Mouse (Mus musculus): Measurements from ENCODE around the gene Gemin6. TPM values are rescaled to one million over a fixed set of nuclear protein-coding genes. Genes with fewer than 3 reads are reported as not detected.

The Gemin6 gene
- 6.1 TPM for polyA plus RNA-seq (2014; fragmentation: Illumina TruSeq; extraction: RNeasy Lipid Tissue Mini Kit (QIAGEN cat#74804); ENCODE audit: insufficient read depth, low read depth, low replicate concordance)

DNA sequence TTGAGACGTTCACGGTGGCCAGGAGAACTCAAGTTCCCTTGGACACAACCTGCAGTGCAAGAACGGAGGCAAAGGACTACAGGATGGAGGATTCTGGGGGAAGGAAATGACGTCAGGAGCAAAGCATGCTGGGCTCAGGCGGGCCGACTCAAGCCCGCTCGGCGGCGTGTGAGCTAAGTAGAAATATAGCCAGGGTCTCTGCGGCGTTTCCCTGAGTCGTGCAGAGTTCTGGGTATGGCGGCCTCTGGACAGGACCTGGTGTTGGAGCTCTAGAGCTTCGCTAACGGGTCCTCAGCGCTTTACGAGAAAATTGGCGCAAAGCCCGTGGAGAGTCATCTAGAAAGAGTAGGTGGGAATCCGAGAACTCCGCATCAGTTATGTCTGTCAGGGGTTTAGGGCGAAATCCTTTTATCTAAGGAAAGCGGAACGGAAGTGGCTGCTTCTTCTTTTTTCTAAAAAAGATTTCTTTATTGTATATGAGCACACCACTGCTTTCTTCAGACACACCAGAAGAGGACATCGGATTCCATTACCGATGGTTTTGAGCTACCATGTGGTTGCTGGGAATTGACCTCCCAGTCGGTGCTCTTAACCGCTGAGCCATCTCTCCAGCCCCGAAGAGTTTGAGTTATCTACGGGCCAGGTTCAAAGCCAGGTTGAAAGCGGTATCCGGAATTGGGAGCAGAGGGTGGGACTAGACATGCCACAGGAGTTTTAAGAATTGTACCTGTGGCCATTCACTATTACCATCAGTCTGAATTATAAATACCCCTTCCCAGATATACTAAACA is at the start of gene Gemin6:
Gene Gemin6, plus strand, starts transcription at position 116 of the 791 bp plus-strand sequence.

DNA sequence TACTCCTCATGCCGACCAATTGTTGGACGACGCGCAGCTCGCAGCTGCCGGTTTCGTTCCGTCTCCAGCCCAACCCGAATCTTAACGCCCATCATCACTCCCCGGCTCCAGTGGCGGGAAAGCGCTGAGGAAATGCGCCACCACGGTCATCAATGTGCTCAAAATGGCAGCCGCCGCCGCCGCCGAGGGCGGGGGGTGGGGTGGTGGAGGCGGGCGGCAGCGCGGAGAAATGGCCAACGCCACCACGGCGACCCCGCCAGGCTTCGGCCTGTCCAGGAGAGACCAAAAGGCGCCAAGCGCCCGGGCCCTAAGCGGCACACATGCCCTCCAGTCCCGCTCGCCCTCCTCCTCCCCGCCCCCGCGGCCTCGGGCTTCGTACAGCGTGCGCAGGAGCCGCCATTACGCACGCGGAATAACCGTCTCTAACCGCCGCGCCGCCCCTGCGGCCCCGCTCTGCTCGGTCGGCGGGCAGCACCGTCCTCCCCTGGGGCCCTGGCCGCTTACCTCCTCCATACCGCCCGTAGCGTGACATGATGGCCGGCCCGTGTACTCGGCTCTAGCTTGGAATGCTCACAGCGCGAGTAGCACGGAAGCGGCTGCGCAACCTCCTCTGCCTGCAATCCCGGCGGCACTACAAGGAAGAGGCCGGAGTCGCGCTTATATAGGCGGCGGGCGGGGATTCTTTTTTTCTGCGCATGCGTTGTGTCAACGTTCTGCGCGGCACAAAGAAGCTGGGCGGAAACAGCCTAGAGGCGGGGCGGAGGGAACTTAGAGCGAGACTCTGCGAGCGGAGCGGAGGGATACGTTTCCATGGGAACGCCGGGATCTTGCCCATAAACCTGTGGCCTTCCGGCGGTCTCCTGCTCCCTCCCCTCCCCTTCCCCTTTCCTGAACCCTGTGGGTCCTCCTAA is 17.3 kb upstream of the Gemin6 start, which contains the start of the genes Srsf7 and Ttc39d:
Gene Srsf7, minus strand, starts transcription at position 637 of the 911 bp plus-strand sequence.
Gene Ttc39d, plus strand, starts transcription at position 790 of the 911 bp plus-strand sequence.

Other genes with a start within 250 kb of the Gemin6 start
- 20.1 TPM for gene Hnrnpll, start 162.1 kb upstream of the Gemin6 start, polyA plus RNA-seq (2014; fragmentation: Illumina TruSeq; extraction: RNeasy Lipid Tissue Mini Kit (QIAGEN cat#74804); ENCODE audit: insufficient read depth, low read depth, low replicate concordance)
- 6.1 TPM for gene Galm, start 97.0 kb upstream of the Gemin6 start, polyA plus RNA-seq (2014; fragmentation: Illumina TruSeq; extraction: RNeasy Lipid Tissue Mini Kit (QIAGEN cat#74804); ENCODE audit: insufficient read depth, low read depth, low replicate concordance)
- gene Srsf7, start 17.1 kb upstream of the Gemin6 start, polyA plus RNA-seq (2014; fragmentation: Illumina TruSeq; extraction: RNeasy Lipid Tissue Mini Kit (QIAGEN cat#74804); ENCODE audit: insufficient read depth, low read depth, low replicate concordance): 90.7 TPM
- gene Ttc39d, start 17.0 kb upstream of the Gemin6 start, polyA plus RNA-seq (2014; fragmentation: Illumina TruSeq; extraction: RNeasy Lipid Tissue Mini Kit (QIAGEN cat#74804); ENCODE audit: insufficient read depth, low read depth, low replicate concordance): 0.19 TPM
- 22.3 TPM for gene Morn2, start 65.8 kb downstream of the Gemin6 start, polyA plus RNA-seq (2014; fragmentation: Illumina TruSeq; extraction: RNeasy Lipid Tissue Mini Kit (QIAGEN cat#74804); ENCODE audit: insufficient read depth, low read depth, low replicate concordance)
- 6.2 TPM for gene Dhx57, start 66.0 kb downstream of the Gemin6 start, polyA plus RNA-seq (2014; fragmentation: Illumina TruSeq; extraction: RNeasy Lipid Tissue Mini Kit (QIAGEN cat#74804); ENCODE audit: insufficient read depth, low read depth, low replicate concordance)
- 0.27 TPM for gene Arhgef33, start 83.0 kb downstream of the Gemin6 start, polyA plus RNA-seq (2014; fragmentation: Illumina TruSeq; extraction: RNeasy Lipid Tissue Mini Kit (QIAGEN cat#74804); ENCODE audit: insufficient read depth, low read depth, low replicate concordance)
- not detected for gene Gm10190, start 149.1 kb downstream of the Gemin6 start, polyA plus RNA-seq (2014; fragmentation: Illumina TruSeq; extraction: RNeasy Lipid Tissue Mini Kit (QIAGEN cat#74804); ENCODE audit: insufficient read depth, low read depth, low replicate concordance)